Mouse (Mus musculus) forebrain, embryonic 14.5 days (tissue): ENCODE measurements around the gene Eif3i. TPM values are rescaled to one million over a fixed set of nuclear protein-coding genes. Genes with fewer than 3 reads are reported as not detected.

ENCODE experiments used
- ATAC-seq: fragments of 200-750 bp; cut with Nextera tagmentation; 2 replicates; pipeline ENCODE4 v1.8.0; 2017; ENCODE audit warnings: mild to moderate bottlenecking, moderate library complexity
- DNase-seq: peaks from one replicate; pipeline ENCODE4 v3.0.0-alpha.2; 2015; ENCODE audit warnings: low spot score
- H3K27ac ChIP-seq: fragments of 300-500 bp; sonication (generic); 2 replicates; pipeline ENCODE4 v1.5.1; 2014; ENCODE audit warnings: low read depth, mild to moderate bottlenecking, control low read depth, low read length, moderate library complexity
- H3K27me3 ChIP-seq: fragments of 300-500 bp; sonication (generic); replicated peaks from 2 replicates; pipeline ENCODE4 v1.6.1; 2014; ENCODE audit warnings: low read length, control low read depth, mixed read lengths; ENCODE audit not compliant: control insufficient read depth, insufficient read depth
- H3K36me3 ChIP-seq: fragments of 300-500 bp; sonication (generic); 2 replicates; pipeline ENCODE4 v1.6.1; 2014; ENCODE audit warnings: low read length, control low read depth; ENCODE audit not compliant: control insufficient read depth, insufficient read depth
- H3K4me1 ChIP-seq: fragments of 300-500 bp; sonication (generic); 2 replicates; pipeline ENCODE4 v1.6.1; 2014; ENCODE audit warnings: antibody characterized with exemption, low read length, control low read depth; ENCODE audit not compliant: control insufficient read depth, insufficient read depth
- H3K4me2 ChIP-seq: fragments of 300-500 bp; sonication (generic); 2 replicates; pipeline ENCODE4 v1.6.1; 2014; ENCODE audit warnings: mild to moderate bottlenecking, control low read depth, low read length
- H3K4me3 ChIP-seq: fragments of 300-500 bp; sonication (generic); 2 replicates; pipeline ENCODE4 v1.5.1; 2014; ENCODE audit warnings: low read depth, low read length, control low read depth
- H3K9ac ChIP-seq: fragments of 300-500 bp; sonication (generic); 2 replicates; pipeline ENCODE4 v1.6.1; 2014; ENCODE audit warnings: mild to moderate bottlenecking, low read length, control low read depth, moderate library complexity
- H3K9me3 ChIP-seq: fragments of 300-500 bp; sonication (generic); replicated peaks from 2 replicates; pipeline ENCODE4 v1.6.1; 2016; ENCODE audit warnings: low read length, control low read depth, mixed read lengths; ENCODE audit not compliant: control insufficient read depth
- WGBS: fragments of 180-500 bp; shearing (Covaris S2); extraction: QIAGEN DNeasy Blood & Tissue Kit; methylation state at CpG from one replicate; pipeline ENCODE4 v1.1.7; 2014; 5-methylcytosine and 5-hydroxymethylcytosine counted together
- polyA plus RNA-seq: library from polyadenylated mRNA; unstranded; fragments of >200 nt; fragmentation: Nextera tagmentation; extraction: Ambion mirVana; gene quantifications from 2 replicates; pipeline ENCODE4 v1.2.1, GENCODE M21; 2014

The Eif3i gene
- polyA plus RNA-seq, 1 experiment from 2014 or later: 316 TPM

DNA sequence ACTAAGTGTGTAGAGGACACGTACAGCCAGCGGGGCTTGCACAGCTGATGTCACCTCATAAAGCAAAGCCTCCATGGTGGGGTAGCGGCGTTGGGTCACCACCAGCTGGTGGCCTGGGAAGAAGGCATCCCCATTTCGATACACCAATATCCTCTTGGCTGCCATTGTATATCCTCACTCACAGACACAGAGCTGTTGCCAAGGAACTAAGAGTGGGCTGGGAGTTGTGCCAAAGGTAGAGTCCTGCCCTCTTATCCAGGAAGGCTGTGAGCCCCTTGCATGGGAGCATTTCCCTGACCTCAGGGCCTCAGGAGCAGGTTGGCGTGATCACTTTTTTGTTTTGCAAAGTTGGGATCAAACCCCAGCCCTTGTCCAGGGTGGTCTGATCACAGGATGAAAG lies 13.6 kb upstream of the Eif3i start, which contains the start of gene Dcdc2b:
Gene Dcdc2b, minus strand, starts transcription at position 165 of the 400 bp plus-strand sequence.
- H3K4me2 ChIP-seq: no peak within 1 kb of the TSS
- no peaks in the 10 kb centered on the region for H3K9me3 ChIP-seq
- peaks cover 17% of the 10 kb centered on the region for H3K36me3 ChIP-seq
- no peak within 1 kb of the TSS for H3K4me3 ChIP-seq
- no peak for ATAC-seq
- DNase-seq: peak; percentile 42
- H3K9ac ChIP-seq: no peak within 1 kb of the TSS
- peaks cover 4% of the 10 kb centered on the region; the same call in 1 of the 2 replicates for H3K4me1 ChIP-seq
- 72% methylated on average over 6 of the region's 6 CpGs for WGBS
- no peak within 1 kb of the TSS for H3K27ac ChIP-seq
- H3K27me3 ChIP-seq: no peaks in the 10 kb centered on the region

DNA sequence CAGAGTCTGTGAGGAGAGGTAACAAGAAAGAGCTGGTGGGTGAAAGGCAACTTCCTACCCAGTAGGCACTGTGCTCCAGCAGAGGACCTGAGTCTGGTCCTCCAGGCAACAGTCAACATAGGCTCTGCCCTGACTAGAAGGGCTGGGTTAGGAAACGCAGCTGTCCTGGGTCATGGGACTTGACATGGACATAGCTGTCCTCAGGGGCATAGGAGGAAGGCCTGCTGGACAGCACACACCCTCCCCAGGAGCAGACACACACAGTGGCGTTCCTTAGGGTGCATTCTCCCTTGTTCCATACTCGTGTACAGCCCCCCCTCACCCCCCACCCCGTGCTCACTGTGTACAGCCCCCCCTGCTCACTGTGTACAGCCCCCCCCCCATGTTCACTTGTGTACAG lies 10.0 kb upstream of the Eif3i start:
- Histone ChIP-seq H3K27ac (no peak overlapping the region), H3K4me3 (no peak overlapping the region), H3K27me3 (no peaks in the 10 kb centered on the region), H3K4me2 (no peak overlapping the region), H3K9ac (no peak overlapping the region), H3K4me1 (no peaks in the 10 kb centered on the region), H3K9me3 (no peaks in the 10 kb centered on the region), H3K36me3 (peaks cover 32% of the 10 kb centered on the region)
- no peak for DNase-seq
- ATAC-seq: no peak
- WGBS: 72% methylated on average over 4 of the region's 4 CpGs

DNA sequence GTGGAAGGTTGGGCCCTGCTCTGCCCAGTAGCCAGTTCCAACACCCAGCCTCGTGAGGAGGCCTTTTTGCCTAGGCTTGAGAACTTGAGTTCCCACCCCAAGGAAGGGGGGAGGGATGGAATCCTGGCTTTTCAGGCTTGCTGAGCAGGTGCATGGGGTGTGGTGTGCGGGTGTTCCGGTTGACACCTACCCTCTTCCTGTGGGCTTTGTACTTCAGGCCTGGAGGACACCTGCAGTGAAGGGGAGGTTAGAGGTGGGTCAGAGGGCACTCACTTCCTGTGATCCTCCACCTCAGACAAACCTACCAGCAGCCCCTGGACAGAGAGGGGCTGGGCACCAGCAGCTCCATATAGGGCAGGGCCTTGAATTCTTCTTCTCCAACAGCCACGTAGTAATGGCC lies 9.6 kb upstream of the Eif3i start:
- no peak for DNase-seq
- Histone ChIP-seq H3K4me1 (no peaks in the 10 kb centered on the region), H3K9me3 (no peaks in the 10 kb centered on the region), H3K4me2 (no peak overlapping the region), H3K36me3 (peaks cover 32% of the 10 kb centered on the region), H3K4me3 (no peak overlapping the region), H3K9ac (no peak overlapping the region), H3K27me3 (no peaks in the 10 kb centered on the region), H3K27ac (no peak overlapping the region)
- WGBS: 87% methylated on average over 4 of the region's 4 CpGs
- no peak for ATAC-seq

- Histone ChIP-seq H3K4me2 (no peak overlapping the region), H3K27ac (no peak overlapping the region), H3K4me3 (no peak overlapping the region), H3K9me3 (no peaks in the 10 kb centered on the region), H3K9ac (no peak overlapping the region), H3K4me1 (no peaks in the 10 kb centered on the region), H3K27me3 (no peaks in the 10 kb centered on the region), H3K36me3 (peaks cover 38% of the 10 kb centered on the region)
- WGBS: 90% methylated on average over 12 of the region's 12 CpGs
- DNase-seq (no peak), ATAC-seq (peak; percentile 30; the same call in 1 of the 2 replicates)
Observed at GRCm38 (mm10) chr4:129609139-129609631, 8.7 kb upstream of the Eif3i start.

DNA sequence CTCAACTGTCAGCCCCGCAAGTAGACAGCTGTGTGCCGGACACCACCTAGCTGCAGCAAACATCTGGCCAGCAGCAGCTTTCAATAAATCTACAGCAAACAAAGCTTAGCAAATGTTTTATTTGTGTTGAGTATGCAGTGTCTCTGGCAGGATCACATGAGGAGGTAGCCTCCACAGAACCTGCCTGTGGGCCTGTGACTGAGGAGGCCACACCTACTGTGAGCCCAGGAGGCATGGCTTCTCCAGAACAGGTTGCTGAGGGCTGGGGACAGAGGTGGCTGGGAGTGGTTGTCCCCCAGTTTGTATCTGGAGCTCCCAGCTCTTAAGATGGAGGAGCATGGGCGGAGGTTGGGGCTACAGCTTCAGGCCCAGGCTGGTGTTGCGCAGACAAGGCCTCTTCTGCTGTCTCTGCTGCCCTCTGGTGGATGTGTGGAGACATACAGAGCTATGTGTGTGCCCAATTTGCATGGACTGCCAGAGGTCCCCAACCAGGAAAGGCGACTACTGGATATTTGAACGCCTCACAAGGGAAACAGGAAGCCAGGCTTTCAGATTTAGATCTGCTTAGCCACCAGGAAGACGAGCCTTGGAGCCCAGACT lies 8.1 kb upstream of the Eif3i start:
- 42% methylated on average over 7 of the region's 7 CpGs for WGBS
- peak; percentile 93 for DNase-seq
- peak; percentile 92 for ATAC-seq
- 0 out of 2 replicates have a peak overlapping the region, but pooled peaks have one; percentile 18 for H3K27ac ChIP-seq
- H3K4me2 ChIP-seq: no peak overlapping the region
- peaks cover 45% of the 10 kb centered on the region for H3K36me3 ChIP-seq
- peak overlapping the region; percentile 29; the same call in 1 of the 2 replicates for H3K9ac ChIP-seq
- no peaks in the 10 kb centered on the region for H3K4me1 ChIP-seq
- no peaks in the 10 kb centered on the region for H3K9me3 ChIP-seq
- no peaks in the 10 kb centered on the region for H3K27me3 ChIP-seq
- no peak overlapping the region for H3K4me3 ChIP-seq

GRCm38 (mm10) chr4:129588865-129589264 lies 11.6 kb downstream of the Eif3i start:
- no peak overlapping the region for H3K9ac ChIP-seq
- H3K27ac ChIP-seq: no peak overlapping the region
- H3K27me3 ChIP-seq: no peaks in the 10 kb centered on the region
- H3K9me3 ChIP-seq: no peaks in the 10 kb centered on the region
- ATAC-seq (no peak), DNase-seq (no peak)
- WGBS: 90% methylated on average over 4 of the region's 4 CpGs
- H3K4me2 ChIP-seq: no peak overlapping the region
- H3K4me3 ChIP-seq: no peak overlapping the region
- H3K4me1 ChIP-seq: no peaks in the 10 kb centered on the region
- peaks cover 38% of the 10 kb centered on the region for H3K36me3 ChIP-seq

- no peak overlapping the region for H3K27ac ChIP-seq
- peaks cover 19% of the 10 kb centered on the region for H3K36me3 ChIP-seq
- no peaks in the 10 kb centered on the region for H3K9me3 ChIP-seq
- no peak overlapping the region for H3K4me2 ChIP-seq
- ATAC-seq (no peak), DNase-seq (no peak)
- H3K27me3 ChIP-seq: no peaks in the 10 kb centered on the region
- H3K4me1 ChIP-seq: no peaks in the 10 kb centered on the region
- H3K9ac ChIP-seq: no peak overlapping the region
- H3K4me3 ChIP-seq: no peak overlapping the region
- WGBS: 7% methylated on average over 1 of the region's 1 CpGs
Observed at GRCm38 (mm10) chr4:129586943-129587342, 13.5 kb downstream of the Eif3i start.

GRCm38 (mm10) chr4:129585773-129586172 lies 14.7 kb downstream of the Eif3i start:
- H3K27me3 ChIP-seq: no peaks in the 10 kb centered on the region
- no peak overlapping the region for H3K4me2 ChIP-seq
- H3K4me1 ChIP-seq: no peaks in the 10 kb centered on the region
- no peak overlapping the region for H3K4me3 ChIP-seq
- WGBS: 78% methylated on average over 9 of the region's 9 CpGs
- DNase-seq (no peak), ATAC-seq (no peak)
- H3K27ac ChIP-seq: no peak overlapping the region
- H3K36me3 ChIP-seq: peaks cover 7% of the 10 kb centered on the region
- H3K9ac ChIP-seq: no peak overlapping the region
- H3K9me3 ChIP-seq: no peaks in the 10 kb centered on the region

GRCm38 (mm10) chr4:129584884-129585608 lies 15.4 kb downstream of the Eif3i start:
- no peak overlapping the region for H3K27ac ChIP-seq
- H3K4me1 ChIP-seq: no peaks in the 10 kb centered on the region
- peak overlapping the region; percentile 49 for H3K4me2 ChIP-seq
- DNase-seq (peak; percentile 69), ATAC-seq (peak; percentile 44; the same call in 1 of the 2 replicates)
- 2% methylated on average over 36 of the region's 36 CpGs for WGBS
- H3K36me3 ChIP-seq: 0 out of 2 replicates have a peak, but pooled peaks cover under 1% of the 10 kb centered on the region
- no peaks in the 10 kb centered on the region for H3K27me3 ChIP-seq
- H3K4me3 ChIP-seq: peak overlapping the region; percentile 21
- no peaks in the 10 kb centered on the region for H3K9me3 ChIP-seq
- H3K9ac ChIP-seq: peak overlapping the region; percentile 48
